Mouse (Mus musculus) G1E (cell line): Measurements from ENCODE around the gene Lbx2. TPM values are rescaled to one million over a fixed set of nuclear protein-coding genes. Genes with fewer than 3 reads are reported as not detected.

Source experiments
- ATAC-seq: 2 replicates; pipeline ENCODE4 v1.8.0; 2016; ENCODE audit warnings: mild to moderate bottlenecking; ENCODE audit not compliant: insufficient number of reproducible peaks, poor library complexity, low FRiP score, severe bottlenecking; ENCODE audit errors: extremely low read depth
- DNase-seq: peaks from one replicate; pipeline ENCODE4 v3.0.0; 2012; ENCODE audit warnings: low spot score
- H3K27me3 ChIP-seq: 2 replicates; pipeline ENCODE4 v1.6.1; 2012; ENCODE audit warnings: mild to moderate bottlenecking, low read length, inconsistent platforms; ENCODE audit not compliant: insufficient read depth
- H3K36me3 ChIP-seq: replicated peaks from 2 replicates; pipeline ENCODE3; 2012; ENCODE audit warnings: mild to moderate bottlenecking, inconsistent platforms
- H3K4me1 ChIP-seq: 2 replicates; pipeline ENCODE4 v1.6.1; 2012; ENCODE audit warnings: low read depth, low read length, inconsistent platforms, mixed read lengths; ENCODE audit not compliant: insufficient read depth
- H3K4me3 ChIP-seq: 2 replicates; pipeline ENCODE4 v1.5.1; 2012; ENCODE audit warnings: low read depth, mild to moderate bottlenecking, inconsistent platforms, low read length, moderate library complexity, mixed read lengths
- H3K9me3 ChIP-seq: replicated peaks from 2 replicates; pipeline ENCODE4 v1.6.1; 2012; ENCODE audit warnings: inconsistent platforms
- CTCF ChIP-seq: IDR thresholded peaks from 2 replicates; pipeline ENCODE4 v1.5.1; 2012; ENCODE audit warnings: low read depth, low read length, inconsistent platforms, mixed read lengths
- GATA1 ChIP-seq: IDR thresholded peaks from 2 replicates; pipeline ENCODE4 v1.6.1; 2012; ENCODE audit warnings: borderline replicate concordance, low read length, inconsistent platforms, mixed read lengths
- GATA2 ChIP-seq: IDR thresholded peaks from 2 replicates; pipeline ENCODE4 v1.6.1; 2012; ENCODE audit warnings: low read depth, low read length, inconsistent platforms, borderline replicate concordance
- POLR2AphosphoS5 ChIP-seq: IDR thresholded peaks from 2 replicates; pipeline ENCODE4 v1.6.1; 2012; ENCODE audit warnings: low read depth, low read length, inconsistent platforms; ENCODE audit not compliant: insufficient replicate concordance
- TAL1 ChIP-seq: conservative IDR thresholded peaks from 2 replicates; pipeline ENCODE4 v1.6.1; 2012; ENCODE audit warnings: low read depth, low read length, inconsistent platforms, mixed read lengths
- polyA plus RNA-seq: library from polyadenylated mRNA; stranded (reverse); fragments of >175 nt; gene quantifications from 2 replicates; pipeline ENCODE4 v1.2.3, GENCODE M21; 2012
- total RNA-seq, 2 experiments: library from RNA; stranded (forward) in 1 of 2; stranded (reverse) in 1 of 2; fragments of 200-1000 nt in 1 of 2; fragments of >200 nt in 1 of 2; fragmentation: Nextera tagmentation in 1 of 2; gene quantifications; 2 replicates each; pipeline ENCODE4 v1.2.3; 2014 to 2017

The Lbx2 gene
- total and polyA plus RNA-seq, 3 experiments: 0.15 TPM; not detected in 2

DNA sequence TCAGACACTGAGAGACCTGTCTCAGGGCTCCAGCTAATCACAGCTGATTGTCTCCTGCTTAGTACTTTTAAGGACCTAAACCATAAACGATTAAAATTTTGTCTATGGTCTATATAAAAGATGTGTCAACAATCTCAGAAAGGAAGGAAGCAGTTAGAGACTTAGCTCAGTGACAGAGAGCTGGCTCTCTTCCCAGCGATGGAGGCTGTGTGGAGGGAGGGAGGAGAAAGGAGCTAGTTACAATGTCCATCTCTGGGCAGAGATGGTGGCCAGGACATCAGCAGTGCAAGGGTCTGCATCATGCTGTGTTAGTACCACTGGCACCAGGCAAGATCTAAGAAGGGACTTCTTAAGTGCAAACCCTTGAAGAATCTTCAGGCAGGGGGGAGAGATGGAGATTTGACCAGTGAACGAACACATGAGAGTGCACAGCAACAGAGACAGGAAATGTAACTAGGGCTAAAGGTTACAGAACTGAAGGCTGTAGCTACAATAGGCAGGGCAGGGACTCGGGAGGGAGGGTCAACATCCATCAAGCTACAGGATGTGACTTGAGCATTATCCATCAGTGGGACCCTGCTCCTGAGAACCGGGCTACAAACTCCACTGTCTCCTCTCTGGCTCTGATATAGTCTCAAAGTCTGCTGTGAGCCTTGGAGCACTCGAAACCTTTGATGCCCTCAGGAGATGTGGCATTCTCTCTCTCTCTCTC lies 6.4 kb downstream of the Lbx2 start:
- TF ChIP-seq TAL1: no peak
- TF ChIP-seq POLR2AphosphoS5: no peak
- no peak for TF ChIP-seq GATA2
- no peak for TF ChIP-seq CTCF
- no peak for TF ChIP-seq GATA1
- Histone ChIP-seq H3K4me3 (no peak overlapping the region), H3K9me3 (peaks cover 5% of the 10 kb centered on the region), H3K4me1 (no peaks in the 10 kb centered on the region), H3K27me3 (peaks cover 45% of the 10 kb centered on the region), H3K36me3 (no peaks in the 10 kb centered on the region)
- DNase-seq (no peak), ATAC-seq (no peak)

DNA sequence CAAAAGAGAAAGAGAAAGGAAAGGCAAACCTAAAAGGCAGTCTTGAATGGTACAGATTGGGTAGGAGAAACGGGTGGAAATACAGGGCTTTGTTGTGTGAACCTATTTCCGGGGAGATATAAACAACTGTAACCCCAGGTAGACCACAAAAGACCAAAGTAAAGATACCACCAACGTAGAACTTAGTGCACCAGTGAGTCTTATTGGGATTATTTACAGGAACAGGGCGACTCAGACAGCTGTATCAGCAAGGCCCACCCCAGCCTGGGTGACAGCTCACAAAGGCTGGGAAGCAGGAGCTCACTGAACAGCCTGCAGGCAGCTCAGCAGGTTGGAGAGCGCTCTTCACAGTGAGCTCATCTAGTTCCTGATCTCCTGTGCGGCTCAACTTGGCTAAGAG lies 9.8 kb downstream of the Lbx2 start:
- TF ChIP-seq CTCF (no peak), GATA1 (no peak), POLR2AphosphoS5 (no peak), TAL1 (no peak), GATA2 (no peak)
- no peak for DNase-seq
- Histone ChIP-seq H3K27me3 (peaks cover 18% of the 10 kb centered on the region), H3K9me3 (peaks cover 5% of the 10 kb centered on the region), H3K4me1 (peaks cover 4% of the 10 kb centered on the region), H3K36me3 (no peaks in the 10 kb centered on the region), H3K4me3 (no peak overlapping the region)
- no peak for ATAC-seq

DNA sequence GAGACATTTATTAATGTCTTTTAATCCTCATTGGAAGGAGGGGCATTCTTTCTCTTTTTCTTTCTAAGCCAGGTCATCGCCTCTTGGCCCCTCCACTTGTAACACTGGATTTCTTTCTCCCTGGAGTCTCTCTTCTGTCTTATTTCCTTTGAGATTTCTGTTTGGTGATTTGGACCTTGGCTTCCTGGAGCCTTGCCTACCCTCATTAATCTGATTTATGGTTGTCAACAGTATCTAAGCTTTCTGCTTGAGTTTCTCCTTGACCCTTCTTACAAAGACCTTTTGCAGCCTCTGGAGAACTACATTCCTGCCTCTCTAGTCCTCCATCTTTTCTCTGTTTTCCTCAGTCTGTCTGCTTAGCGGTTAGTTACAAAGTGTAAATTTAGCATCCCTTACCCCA lies 12.2 kb downstream of the Lbx2 start:
- no peak for TF ChIP-seq GATA2
- no peak for TF ChIP-seq TAL1
- no peak for TF ChIP-seq GATA1
- no peak for TF ChIP-seq POLR2AphosphoS5
- no peak for TF ChIP-seq CTCF
- Histone ChIP-seq H3K4me1 (peaks cover 27% of the 10 kb centered on the region), H3K4me3 (no peak overlapping the region), H3K9me3 (peaks cover 5% of the 10 kb centered on the region), H3K27me3 (peaks cover 10% of the 10 kb centered on the region; the same call in 1 of the 2 replicates), H3K36me3 (peaks cover 12% of the 10 kb centered on the region)
- DNase-seq (no peak), ATAC-seq (no peak)

DNA sequence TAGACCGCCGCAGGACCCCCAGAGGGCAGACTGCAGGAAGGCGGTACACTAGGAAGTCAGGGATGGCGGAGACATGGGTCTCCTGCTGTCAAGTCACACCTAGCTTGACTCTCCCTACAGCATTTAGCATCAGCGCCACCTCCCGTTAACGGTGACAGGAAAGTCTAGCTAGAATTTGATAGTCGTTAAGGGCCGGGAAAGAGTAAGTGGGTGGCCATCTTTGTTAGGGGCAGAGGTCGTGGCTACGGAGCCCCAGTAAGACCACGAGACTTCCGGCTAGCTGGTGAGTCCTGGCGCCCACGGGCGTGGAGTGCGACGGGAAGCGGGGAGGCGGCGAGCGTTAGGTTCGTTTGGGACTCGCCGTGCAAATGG lies 15.1 kb downstream of the Lbx2 start, which contains the start of the genes Ccdc142 and Gm42688:
Gene Ccdc142 (plus strand): TSS at position 286 of the 372 bp plus-strand sequence.
Gene Gm42688 (plus strand): TSS at position 302 of the 372 bp plus-strand sequence.
- no peak for TF ChIP-seq POLR2AphosphoS5
- TF ChIP-seq GATA2: no peak
- Histone ChIP-seq H3K4me1 (peaks cover 33% of the 10 kb centered on the region), H3K9me3 (no peaks in the 10 kb centered on the region), H3K27me3 (no peaks in the 10 kb centered on the region), H3K36me3 (peaks cover 36% of the 10 kb centered on the region), H3K4me3 (peak within 1 kb of the TSS; percentile 99)
- DNase-seq (peak; percentile 74), ATAC-seq (peak; percentile 90)

DNA sequence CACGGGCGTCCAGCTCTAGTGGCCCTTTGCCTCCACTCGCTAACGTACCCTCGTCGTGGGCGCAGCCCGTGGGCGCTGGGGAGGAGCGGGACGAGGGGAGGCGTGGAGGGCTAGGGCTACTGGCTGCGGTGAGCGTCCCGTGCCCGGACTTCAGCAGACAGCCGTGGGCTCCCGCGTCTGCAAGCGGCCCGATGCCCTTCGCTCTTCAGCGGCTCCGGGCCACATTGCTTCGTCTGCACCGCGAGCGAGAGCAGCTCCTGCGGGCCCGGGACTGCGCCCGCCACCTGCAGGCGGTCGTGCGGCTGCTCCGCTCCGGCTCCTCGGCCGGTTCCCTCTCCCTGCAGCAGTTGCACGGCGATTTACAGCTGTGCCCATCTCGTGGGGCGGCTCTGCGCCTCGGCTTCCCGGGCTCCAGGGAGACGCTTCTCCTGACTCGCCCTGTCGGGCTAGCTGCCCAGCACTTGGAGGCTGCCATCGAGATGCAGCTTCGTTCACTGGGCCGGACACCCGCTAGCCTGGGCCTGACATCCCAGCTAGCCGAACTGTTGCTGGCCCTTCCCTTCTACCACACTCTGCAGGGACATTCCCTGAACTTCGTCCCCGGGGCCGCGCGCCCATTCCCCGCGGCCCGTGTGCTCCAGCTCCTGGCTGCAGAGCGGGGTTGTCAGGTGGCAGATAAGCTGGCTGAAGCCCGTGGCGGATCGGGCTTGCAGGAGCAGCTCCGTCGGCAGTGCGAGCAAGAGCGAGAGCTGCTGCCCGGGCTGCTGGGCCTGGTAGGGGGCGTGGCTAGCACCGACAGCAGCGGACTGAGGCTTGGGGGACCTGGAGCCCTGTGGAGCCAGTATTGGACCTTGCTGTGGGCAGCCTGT lies 15.8 kb downstream of the Lbx2 start:
- no peaks in the 10 kb centered on the region for H3K9me3 ChIP-seq
- DNase-seq: peak; percentile 71

DNA sequence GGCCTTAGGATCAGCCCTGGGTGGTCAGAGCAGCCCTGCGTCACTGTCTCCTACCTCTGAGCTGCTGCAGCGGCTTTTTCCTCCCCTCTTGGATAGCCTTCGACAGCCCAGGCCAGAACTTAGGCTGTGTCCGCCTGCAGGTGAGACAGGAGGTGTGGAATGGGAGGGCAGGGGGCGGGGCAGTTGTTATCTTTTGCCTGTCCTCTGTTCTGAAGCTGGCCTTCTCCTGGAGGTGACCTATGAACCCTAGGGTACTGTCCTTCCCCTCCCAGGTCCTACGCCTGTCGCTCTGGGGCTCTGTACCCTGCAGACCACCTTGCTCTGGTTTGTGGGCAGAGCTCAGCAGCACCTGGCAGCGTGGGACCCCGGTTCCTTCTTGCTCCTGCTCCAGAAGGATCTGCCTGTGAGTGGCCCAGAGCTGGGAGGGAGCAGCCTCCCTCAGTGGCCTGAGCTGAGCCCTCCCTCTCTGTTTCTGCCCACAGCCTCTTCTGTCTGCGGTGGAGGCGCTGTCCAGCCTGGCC lies 17.0 kb downstream of the Lbx2 start:
- no peaks in the 10 kb centered on the region for H3K9me3 ChIP-seq
- peak overlapping the region; percentile 99; the same call in 1 of the 2 replicates for H3K4me3 ChIP-seq
- H3K27me3 ChIP-seq: no peaks in the 10 kb centered on the region
- H3K36me3 ChIP-seq: peaks cover 54% of the 10 kb centered on the region
- DNase-seq (no peak), ATAC-seq (no peak)
- peaks cover 47% of the 10 kb centered on the region for H3K4me1 ChIP-seq
- TF ChIP-seq TAL1: no peak
- no peak for TF ChIP-seq GATA1
- TF ChIP-seq CTCF: no peak

More for the DNA sequence above, 15.8 kb downstream of the Lbx2 start:
- peaks cover 34% of the 10 kb centered on the region for H3K4me1 ChIP-seq
- no peak for TF ChIP-seq TAL1
- no peak; the same call in 1 of the 2 replicates for TF ChIP-seq CTCF
- TF ChIP-seq GATA2: no peak
- TF ChIP-seq GATA1: no peak
- TF ChIP-seq POLR2AphosphoS5: no peak
- H3K27me3 ChIP-seq: no peaks in the 10 kb centered on the region
- peak; percentile 37; the same call in 1 of the 2 replicates for ATAC-seq
- peak overlapping the region; percentile 99 for H3K4me3 ChIP-seq
- peaks cover 41% of the 10 kb centered on the region for H3K36me3 ChIP-seq
